ENCODE assay signal across 8 mouse cellular contexts in the genomic region with DNA sequence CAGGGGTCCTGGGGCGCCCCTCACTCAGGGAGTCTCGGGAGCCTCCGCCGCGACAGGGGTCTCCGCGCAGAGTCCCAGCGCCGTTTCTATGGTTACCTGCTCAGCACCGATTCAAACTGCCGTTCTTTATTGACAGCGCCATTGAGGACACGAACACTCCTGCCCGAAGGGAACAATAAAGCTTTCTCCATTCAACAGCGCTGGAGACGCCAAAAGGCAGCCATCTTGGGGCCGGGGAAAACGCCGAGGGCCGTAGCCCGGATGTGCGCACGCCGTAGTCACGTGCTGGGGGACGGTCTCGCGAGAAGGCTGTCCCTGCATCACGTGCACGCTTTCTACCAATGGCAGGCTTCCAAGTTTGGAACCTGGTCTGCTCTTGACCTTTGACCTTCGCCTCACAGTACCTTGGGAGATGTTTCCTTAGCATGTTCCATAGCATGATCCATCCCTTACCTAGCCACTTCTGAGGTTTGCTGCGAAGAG. TPM values are rescaled to one million over a fixed set of nuclear protein-coding genes. Genes with fewer than 3 reads are reported as not detected.
DNase-seq lines count a peak whose midpoint lies in the region; ATAC-seq lines count a peak whose summit lies in the region.

A gene (minus strand): TSS at position 252 of the 483 bp plus-strand sequence.

- WGBS in heart, embryonic 10.5 days, result 1% methylated on average over 32 of the region's 32 CpGs
- WGBS in kidney, embryonic 15.5 days, result 1% methylated on average over 32 of the region's 32 CpGs

- peaks cover 17% of the 10 kb centered on the region for H3K4me1 ChIP-seq in heart, embryonic 10.5 days
- H3K4me1 ChIP-seq in kidney, embryonic 15.5 days, result peaks cover 26% of the 10 kb centered on the region

- peak within 1 kb of the TSS; percentile 89 for H3K27ac ChIP-seq in heart, embryonic 10.5 days
- H3K27ac ChIP-seq in kidney, embryonic 15.5 days, result peak within 1 kb of the TSS; percentile 84

- peak within 1 kb of the TSS; percentile 83 for H3K9ac ChIP-seq in kidney, embryonic 15.5 days

- H3K4me3 ChIP-seq in heart, embryonic 10.5 days, result peak within 1 kb of the TSS; percentile 98
- peak within 1 kb of the TSS; percentile 96 for H3K4me3 ChIP-seq in kidney, embryonic 15.5 days (replicated peaks)

- peak within 1 kb of the TSS; percentile 81 for H3K4me2 ChIP-seq in kidney, embryonic 15.5 days

- peak; percentile 92 for ATAC-seq in erythroblast, adult 5-6 weeks (replicated peaks; ENCODE audit: low FRiP score, poor library complexity, severe bottlenecking)
- peak; percentile 95 for ATAC-seq in kidney, embryonic 15.5 days (replicated peaks; ENCODE audit: low FRiP score)
- peak; percentile 97 for ATAC-seq in monocyte, adult 5-6 weeks (replicated peaks; ENCODE audit: insufficient number of reproducible peaks, low FRiP score, low TSS enrichment, poor library complexity, severe bottlenecking)

- H3K9me3 ChIP-seq in heart, embryonic 10.5 days, result peaks cover 4% of the 10 kb centered on the region; the same call in 1 of the 2 replicates
- H3K9me3 ChIP-seq in kidney, embryonic 15.5 days (replicated peaks), result 0 out of 2 replicates have a peak, but pooled peaks cover 8% of the 10 kb centered on the region

- DNase-seq in B cell, adult 2 months, result peak; percentile 92 to 93
- DNase-seq in brain, adult 2 months (ENCODE audit: low read depth, low spot score), result peak; percentile 99
- peak; percentile 97 for DNase-seq in heart, embryonic 10.5 days (ENCODE audit: low spot score)
- DNase-seq in liver, result peak; percentile 90
- DNase-seq in spleen, postnatal 4 days (ENCODE audit: low spot score in 2 of 2), result peak; percentile 87 to 92

- peaks cover 34% of the 10 kb centered on the region for H3K27me3 ChIP-seq in heart, embryonic 10.5 days (ENCODE audit: insufficient read depth, poor library complexity, severe bottlenecking)
- peaks cover 36% of the 10 kb centered on the region for H3K27me3 ChIP-seq in kidney, embryonic 15.5 days

- no peaks in the 10 kb centered on the region for H3K36me3 ChIP-seq in heart, embryonic 10.5 days
- no peaks in the 10 kb centered on the region for H3K36me3 ChIP-seq in kidney, embryonic 15.5 days

RNA-seq across cellular contexts. Expression of the gene that starts here (rescaled TPM):
- 0.42 and 0.58 TPM in 2 replicates for total RNA-seq in erythroblast, adult 5-6 weeks (2015; ENCODE audit: low replicate concordance)
- 2.9 and 4.4 TPM in 2 replicates for total RNA-seq in erythroblast, adult 5-6 weeks (2017; ENCODE audit: low replicate concordance)
- 4.1 and 4.3 TPM in 2 replicates for polyA plus RNA-seq in heart, embryonic 10.5 days (2016; fragmentation: Nextera tagmentation; extraction: Ambion mirVana)
- polyA plus RNA-seq in kidney, embryonic 15.5 days (2015; fragmentation: Nextera tagmentation; extraction: Ambion mirVana), result 4.1 and 4.6 TPM in 2 replicates
- total RNA-seq in monocyte, adult 5-6 weeks (2017), result 5.5 to 12.1 TPM (median 9.0 TPM) in 3 replicates

Comparison
In these comparisons a context has a peak if more than half of its experiments do, and no peak if none do; other contexts are left out.
1. Peak in every context shown above with its lines: DNase-seq, ATAC-seq, H3K4me3 ChIP-seq and H3K27ac ChIP-seq.